Mouse (Mus musculus): Measurements from ENCODE around the gene Mark3. TPM values are rescaled to one million over a fixed set of nuclear protein-coding genes. Genes with fewer than 3 reads are reported as not detected.

The Mark3 gene
- polyA plus RNA-seq, 1 experiment, result 42.1 TPM

- H3K4me2 ChIP-seq (ENCODE audit: low read depth), result no peak overlapping the region
- no peak overlapping the region for H3K4me3 ChIP-seq
- H3ac ChIP-seq (ENCODE audit: control insufficient read depth, insufficient read length), result no peak overlapping the region
- TF ChIP-seq MAX (IDR thresholded peaks at IDR 0.05; ENCODE audit: low read depth), result no peak
- TF ChIP-seq TCF3 (IDR thresholded peaks at IDR 0.05; ENCODE audit: insufficient read length, low read depth), result no peak
- no peak for TF ChIP-seq POLR2A (IDR thresholded peaks at IDR 0.05; ENCODE audit: insufficient read length, low read depth)
- TF ChIP-seq E2F4 (IDR thresholded peaks at IDR 0.05; ENCODE audit: insufficient read depth), result no peak
- no peak for TF ChIP-seq CEBPB (IDR thresholded peaks at IDR 0.05; ENCODE audit: insufficient read depth, poor library complexity, severe bottlenecking)
- no peak for TF ChIP-seq SRF (IDR thresholded peaks at IDR 0.05; ENCODE audit: control insufficient read depth, insufficient read length, low read depth)
- no peaks in the 10 kb centered on the region for H3K36me3 ChIP-seq (ENCODE audit: control insufficient read depth, insufficient read depth)
- no peaks in the 10 kb centered on the region for H3K27me3 ChIP-seq (ENCODE audit: control insufficient read depth, insufficient read depth, insufficient read length)
- H3K79me2 ChIP-seq (ENCODE audit: control insufficient read depth, insufficient read depth), result no peaks in the 10 kb centered on the region
Measured at GRCm38 (mm10) chr12:111703301-111703700, 129.0 kb downstream of the Mark3 start.

DNA sequence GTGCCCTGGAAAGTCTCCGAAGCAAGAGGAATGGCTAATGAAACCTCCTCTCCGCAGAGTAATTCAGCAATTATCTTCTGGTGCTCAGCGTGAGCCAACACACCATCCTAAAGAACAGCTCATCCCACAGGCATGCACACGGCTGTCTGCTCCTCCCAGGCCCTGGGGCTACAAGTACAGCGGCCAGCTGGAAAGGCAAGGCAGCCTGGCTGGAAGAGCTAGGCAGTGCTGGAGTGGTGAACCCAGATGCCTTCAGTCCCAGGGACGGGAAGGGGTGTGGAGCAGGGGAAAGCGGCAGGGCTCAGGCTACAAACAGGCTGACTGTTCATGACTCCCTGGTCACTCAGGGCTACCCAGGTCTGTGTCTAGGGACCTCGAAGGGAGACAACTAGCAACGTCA, 130.3 kb downstream of the Mark3 start:
- no peaks in the 10 kb centered on the region for H3K79me2 ChIP-seq (ENCODE audit: control insufficient read depth, insufficient read depth)
- peaks cover 4% of the 10 kb centered on the region for H3K36me3 ChIP-seq (ENCODE audit: control insufficient read depth, insufficient read depth)
- no peak overlapping the region for H3ac ChIP-seq (ENCODE audit: control insufficient read depth, insufficient read length)
- TF ChIP-seq POLR2A (IDR thresholded peaks at IDR 0.05; ENCODE audit: insufficient read length, low read depth) (peak; percentile 93), SRF (IDR thresholded peaks at IDR 0.05; ENCODE audit: control insufficient read depth, insufficient read length, low read depth) (no peak), TCF12 (IDR thresholded peaks at IDR 0.05; ENCODE audit: insufficient read depth, poor library complexity, severe bottlenecking) (peak; percentile 35), USF1 (IDR thresholded peaks at IDR 0.05; ENCODE audit: low read depth) (no peak), POLR2AphosphoS2 (IDR thresholded peaks at IDR 0.05; ENCODE audit: insufficient read length, low read depth) (peak; percentile 36), CEBPB (IDR thresholded peaks at IDR 0.05; ENCODE audit: insufficient read depth, poor library complexity, severe bottlenecking) (no peak), REST (IDR thresholded peaks at IDR 0.05; ENCODE audit: insufficient read depth, insufficient read length) (no peak), TCF3 (IDR thresholded peaks at IDR 0.05; ENCODE audit: insufficient read length, low read depth) (peak; percentile 44), MYOG (IDR thresholded peaks at IDR 0.05; ENCODE audit: control insufficient read depth in 1 of 3, insufficient read depth in 1 of 3, insufficient read length in 2 of 3, low read depth in 2 of 3) (peak; percentile 69 to 98 (median 87)), MYOD1 (IDR thresholded peaks at IDR 0.05; ENCODE audit: control insufficient read depth in 1 of 3, insufficient read length in 2 of 3, low read depth in 2 of 3) (peak; percentile 7 to 95 (median 79)), MAX (IDR thresholded peaks at IDR 0.05; ENCODE audit: low read depth) (no peak), E2F4 (IDR thresholded peaks at IDR 0.05; ENCODE audit: insufficient read depth) (no peak)
- H3K4me3 ChIP-seq, result no peak overlapping the region
- peak overlapping the region; percentile 83 for H3K4me2 ChIP-seq (ENCODE audit: low read depth)
- H3K27me3 ChIP-seq (ENCODE audit: control insufficient read depth, insufficient read depth, insufficient read length), result no peaks in the 10 kb centered on the region

GRCm38 (mm10) chr12:111705186-111705973, 131.1 kb downstream of the Mark3 start:
- H3K4me3 ChIP-seq, result no peak overlapping the region
- H3K4me2 ChIP-seq (ENCODE audit: low read depth), result peak overlapping the region; percentile 83
- peaks cover 5% of the 10 kb centered on the region for H3K79me2 ChIP-seq (ENCODE audit: control insufficient read depth, insufficient read depth)
- no peak overlapping the region for H3ac ChIP-seq (ENCODE audit: control insufficient read depth, insufficient read length)
- peaks cover 12% of the 10 kb centered on the region for H3K36me3 ChIP-seq (ENCODE audit: control insufficient read depth, insufficient read depth)
- no peak for TF ChIP-seq SRF (IDR thresholded peaks at IDR 0.05; ENCODE audit: control insufficient read depth, insufficient read length, low read depth)
- no peak for TF ChIP-seq POLR2A (IDR thresholded peaks at IDR 0.05; ENCODE audit: insufficient read length, low read depth)
- TF ChIP-seq POLR2AphosphoS2 (IDR thresholded peaks at IDR 0.05; ENCODE audit: insufficient read length, low read depth), result peak; percentile 51
- no peak for TF ChIP-seq TCF12 (IDR thresholded peaks at IDR 0.05; ENCODE audit: insufficient read depth, poor library complexity, severe bottlenecking)
- no peak for TF ChIP-seq REST (IDR thresholded peaks at IDR 0.05; ENCODE audit: insufficient read depth, insufficient read length)
- peak in 1 of 3 experiments; percentile 42 for TF ChIP-seq MYOD1 (IDR thresholded peaks at IDR 0.05; ENCODE audit: control insufficient read depth in 1 of 3, insufficient read length in 2 of 3, low read depth in 2 of 3)
- TF ChIP-seq USF1 (IDR thresholded peaks at IDR 0.05; ENCODE audit: low read depth), result no peak
- no peak for TF ChIP-seq E2F4 (IDR thresholded peaks at IDR 0.05; ENCODE audit: insufficient read depth)
- TF ChIP-seq MAX (IDR thresholded peaks at IDR 0.05; ENCODE audit: low read depth), result no peak
- TF ChIP-seq TCF3 (IDR thresholded peaks at IDR 0.05; ENCODE audit: insufficient read length, low read depth), result no peak
- no peak for TF ChIP-seq CEBPB (IDR thresholded peaks at IDR 0.05; ENCODE audit: insufficient read depth, poor library complexity, severe bottlenecking)
- peak in 1 of 3 experiments; percentile 34 for TF ChIP-seq MYOG (IDR thresholded peaks at IDR 0.05; ENCODE audit: control insufficient read depth in 1 of 3, insufficient read depth in 1 of 3, insufficient read length in 2 of 3, low read depth in 2 of 3)
- H3K27me3 ChIP-seq (ENCODE audit: control insufficient read depth, insufficient read depth, insufficient read length), result no peaks in the 10 kb centered on the region

Other genes with a start within 250 kb of the Mark3 start
- gene Cdc42bpb, start 196.8 kb upstream of the Mark3 start, polyA plus RNA-seq (2012; fragmentation: generic; extraction: Trizol), result 43.2 TPM
- not detected for gene Lbhd2, start 167.7 kb upstream of the Mark3 start, polyA plus RNA-seq (2012; fragmentation: generic; extraction: Trizol)
- gene Exoc3l4, start 157.5 kb upstream of the Mark3 start, polyA plus RNA-seq (2012; fragmentation: generic; extraction: Trizol), result 23.2 TPM
- gene Tnfaip2, start 132.1 kb upstream of the Mark3 start, polyA plus RNA-seq (2012; fragmentation: generic; extraction: Trizol), result 169 TPM
- 1.5 TPM for gene Gm266, start 88.7 kb upstream of the Mark3 start, polyA plus RNA-seq (2012; fragmentation: generic; extraction: Trizol)
- gene Eif5, start 36.5 kb upstream of the Mark3 start, polyA plus RNA-seq (2012; fragmentation: generic; extraction: Trizol), result 57.6 TPM
- 670 TPM for gene Ckb, start 97.8 kb downstream of the Mark3 start, polyA plus RNA-seq (2012; fragmentation: generic; extraction: Trizol)
- 17.7 TPM for gene Trmt61a, start 103.6 kb downstream of the Mark3 start, polyA plus RNA-seq (2012; fragmentation: generic; extraction: Trizol)
- gene Bag5, start 138.7 kb downstream of the Mark3 start, polyA plus RNA-seq (2012; fragmentation: generic; extraction: Trizol), result 20.3 TPM
- 54.6 TPM for gene Apopt1, start 138.7 kb downstream of the Mark3 start, polyA plus RNA-seq (2012; fragmentation: generic; extraction: Trizol)
- 252 TPM for gene Klc1, start 184.3 kb downstream of the Mark3 start, polyA plus RNA-seq (2012; fragmentation: generic; extraction: Trizol)
- 4.9 TPM for gene Xrcc3, start 239.3 kb downstream of the Mark3 start, polyA plus RNA-seq (2012; fragmentation: generic; extraction: Trizol)
- gene Zfyve21, start 239.6 kb downstream of the Mark3 start, polyA plus RNA-seq (2012; fragmentation: generic; extraction: Trizol), result 77.7 TPM

Data from myocyte (in vitro differentiated cells).